Mouse (Mus musculus) adipocyte (in vitro differentiated cells): Measurements from ENCODE around the gene Larp4b.
A peak's percentile ranks its signal among the peaks of the same experiment; 100 is the strongest.

Experiments used
- DNase-seq: peaks from one replicate; pipeline ENCODE4 v3.0.0-alpha.2; 2016; ENCODE audit warnings: low spot score

Larp4b gene

DNA sequence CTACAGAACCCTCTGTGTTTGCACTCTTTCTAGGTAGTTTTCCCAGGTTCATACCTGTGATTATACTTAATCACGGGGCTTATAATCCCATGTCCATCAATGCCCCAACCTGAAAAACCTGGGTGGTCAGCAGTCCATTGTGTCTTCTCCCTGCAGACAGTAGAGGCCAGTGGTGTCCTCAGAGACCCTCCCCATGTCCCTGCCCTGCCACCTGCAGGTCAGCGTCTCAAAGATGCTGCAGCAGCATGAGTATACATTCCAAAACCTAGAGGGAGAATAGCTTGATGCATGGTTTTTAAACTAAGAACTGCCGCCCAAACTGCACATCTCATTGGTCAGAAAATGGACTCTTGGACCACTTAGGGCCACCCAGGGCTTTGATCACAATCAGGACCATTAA lies 85.0 kb downstream of the Larp4b start:
- DNase-seq: no peak

GRCm38 (mm10) chr13:9180221-9180620 lies 86.5 kb downstream of the Larp4b start:
- DNase-seq: no peak

GRCm38 (mm10) chr13:9181106-9181505 lies 87.4 kb downstream of the Larp4b start:
- peak; percentile 17 for DNase-seq

- peak; percentile 88 for DNase-seq
These were observed 88.1 kb downstream of the Larp4b start for GRCm38 (mm10) chr13:9181666-9182264.

GRCm38 (mm10) chr13:9184281-9184680 lies 90.6 kb downstream of the Larp4b start:
- DNase-seq: no peak

- no peak for DNase-seq
These were observed 91.0 kb downstream of the Larp4b start for GRCm38 (mm10) chr13:9184716-9185115.

GRCm38 (mm10) chr13:9187156-9187555 lies 93.5 kb downstream of the Larp4b start:
- DNase-seq: no peak

DNA sequence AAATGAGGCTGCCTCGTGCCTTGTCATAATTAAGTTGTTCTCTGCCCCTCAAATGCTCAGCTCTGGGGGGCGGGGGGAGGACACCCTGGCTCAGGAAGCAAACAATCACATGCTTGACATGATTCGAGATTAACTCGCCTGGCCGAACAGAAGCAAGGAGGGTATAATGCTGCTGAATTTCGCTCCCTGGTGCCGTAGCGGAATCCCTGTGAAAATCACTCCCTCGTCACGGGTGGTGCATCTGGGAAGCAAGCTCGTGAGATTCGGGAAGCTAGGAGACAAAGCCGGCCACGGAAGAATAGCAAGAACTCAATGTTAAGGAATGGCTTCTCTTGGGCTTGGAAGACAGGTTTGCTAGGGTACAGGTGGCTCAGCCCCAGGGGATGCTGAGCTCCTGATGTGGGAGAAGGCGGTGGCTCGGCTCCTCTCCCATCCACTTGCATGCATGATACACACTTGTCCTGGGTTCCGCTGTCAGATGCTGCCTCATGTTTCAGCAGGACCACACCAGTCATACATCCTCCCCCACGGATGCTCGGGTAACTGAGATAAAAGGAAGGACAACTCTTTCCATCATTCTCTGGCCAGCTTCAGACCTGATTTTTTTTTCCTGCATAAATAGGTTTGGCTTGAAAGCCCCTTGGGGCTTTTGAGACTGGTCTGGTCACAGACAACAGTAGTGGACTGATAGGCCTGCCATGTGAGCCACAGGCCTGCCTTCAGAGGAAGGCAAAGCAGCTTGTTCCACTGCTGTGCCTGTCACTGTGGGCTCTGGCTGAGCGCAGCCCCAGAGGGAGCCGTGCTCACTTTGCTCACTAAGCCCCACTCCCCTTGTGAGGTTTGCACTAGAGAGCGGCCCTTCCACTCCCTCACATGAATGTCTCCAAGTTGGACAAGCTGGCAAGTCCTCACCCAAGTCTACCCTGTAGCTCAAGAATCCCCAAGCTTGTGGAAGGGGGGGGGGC lies 94.2 kb downstream of the Larp4b start:
- no peak for DNase-seq

DNA sequence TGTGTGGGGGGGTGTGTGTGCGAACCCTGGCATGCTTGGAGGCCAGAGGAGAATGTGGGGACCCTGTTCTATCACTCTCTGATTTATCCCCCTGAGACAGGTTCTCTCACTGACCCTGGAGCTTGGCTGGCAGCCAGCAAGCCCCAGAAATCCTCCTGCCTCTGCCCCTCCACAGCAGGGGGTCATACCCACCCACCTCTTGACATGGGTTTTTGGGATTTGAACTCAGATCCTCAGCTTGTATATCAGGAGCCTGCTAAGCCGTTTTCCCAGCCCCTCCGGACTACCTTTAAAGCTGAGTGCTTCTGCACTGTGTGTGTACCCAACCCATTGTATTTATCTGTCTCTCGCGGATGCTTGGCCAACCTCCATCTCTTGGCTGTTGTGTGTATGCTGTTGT lies 95.8 kb downstream of the Larp4b start:
- DNase-seq: no peak

- DNase-seq: peak; percentile 81
These were observed 97.8 kb downstream of the Larp4b start for GRCm38 (mm10) chr13:9191172-9192140.

GRCm38 (mm10) chr13:9192797-9193330 lies 99.2 kb downstream of the Larp4b start:
- no peak for DNase-seq

DNA sequence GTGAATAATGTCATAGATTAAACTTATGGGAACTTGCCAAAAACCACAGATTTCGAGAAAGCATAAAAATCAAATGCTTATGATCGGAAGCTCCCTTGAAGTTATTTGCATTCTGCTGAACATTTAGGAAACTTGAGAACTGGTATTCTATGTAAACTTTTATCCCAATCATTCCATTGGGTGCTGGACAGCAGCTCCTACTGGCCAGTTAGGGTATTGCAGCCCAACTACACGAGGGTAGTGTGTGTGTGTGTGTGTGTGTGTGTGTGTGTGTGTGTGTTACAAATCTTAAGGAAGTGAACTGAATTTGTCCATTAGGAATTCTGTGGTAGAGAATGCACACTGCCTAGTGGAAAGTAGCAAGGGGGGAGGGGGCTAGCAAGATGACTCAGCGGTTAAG lies 101.0 kb downstream of the Larp4b start:
- DNase-seq: no peak

- DNase-seq: no peak
These were observed 101.9 kb downstream of the Larp4b start for GRCm38 (mm10) chr13:9195565-9195964.

DNA sequence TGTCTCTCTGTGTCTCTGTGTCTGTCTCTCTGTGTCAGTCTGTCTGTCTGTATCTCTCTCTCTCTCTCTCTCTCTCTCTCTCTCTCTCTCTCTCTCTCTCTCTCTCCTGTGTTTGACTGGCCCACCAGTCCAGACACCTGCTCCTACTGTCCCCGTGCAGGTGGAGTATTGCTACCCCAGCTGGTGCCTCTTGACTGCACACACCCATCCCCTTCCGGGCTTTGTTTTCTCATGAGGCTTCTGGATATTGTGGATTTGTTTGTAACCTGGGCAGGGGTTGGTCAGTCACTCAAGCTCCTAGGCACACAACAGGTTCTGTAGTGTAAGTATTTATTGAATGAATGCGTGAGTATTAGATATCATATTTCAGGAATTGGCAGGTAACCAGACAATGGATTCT lies 104.4 kb downstream of the Larp4b start:
- no peak for DNase-seq

DNA sequence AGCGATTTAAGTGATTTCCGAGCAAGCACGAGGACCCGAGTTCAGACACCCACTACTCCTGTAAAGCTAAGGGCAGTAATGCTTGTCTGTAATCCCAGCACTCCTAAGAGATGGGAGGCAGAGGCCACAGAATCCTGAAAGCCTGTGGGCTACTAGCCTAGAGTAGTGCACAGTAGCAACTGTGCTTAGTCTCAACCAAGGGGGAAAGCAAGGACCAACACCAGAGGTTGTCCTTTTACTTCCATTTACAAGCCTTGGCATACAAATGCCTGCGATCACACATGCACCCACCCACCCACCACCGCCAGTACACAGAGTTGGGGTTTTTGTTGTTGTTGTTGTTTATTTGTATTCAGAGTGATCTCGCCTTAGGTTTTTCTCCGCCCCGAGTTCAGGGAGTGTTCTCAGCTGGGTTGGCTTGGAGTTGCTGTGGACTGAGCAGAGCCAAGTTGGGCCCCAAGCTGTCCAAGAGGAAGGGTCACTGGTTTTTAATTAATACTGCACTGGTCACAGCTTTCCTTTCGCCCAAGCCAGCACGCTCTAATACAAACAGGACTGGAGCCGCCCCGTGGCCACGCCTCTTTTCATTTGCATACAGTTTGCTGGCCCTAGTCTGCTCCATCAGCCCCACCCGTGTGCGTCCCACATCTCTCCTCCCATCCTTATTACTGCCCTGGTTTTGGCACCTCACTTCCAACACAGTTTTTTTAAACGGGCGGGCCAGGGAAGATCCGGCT lies 105.2 kb downstream of the Larp4b start:
- DNase-seq: no peak

DNA sequence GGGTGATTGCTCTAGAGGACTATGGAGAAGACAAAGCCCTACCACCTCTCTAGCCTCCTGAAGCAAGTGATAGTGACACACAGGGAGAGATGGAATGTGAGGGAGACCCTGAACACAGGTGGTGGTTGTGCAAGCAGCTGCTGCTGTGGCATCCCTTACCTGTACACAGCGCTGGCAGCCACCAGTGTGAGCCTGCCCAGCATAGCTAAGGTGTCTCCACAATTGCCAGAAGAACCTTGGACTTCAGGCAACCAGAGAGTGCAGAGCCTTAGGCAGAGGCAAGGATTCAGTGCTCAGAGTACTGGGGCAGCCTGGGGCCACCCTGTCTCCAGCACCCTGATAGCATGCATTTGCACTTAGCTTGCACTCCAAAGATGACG lies 105.8 kb downstream of the Larp4b start:
- DNase-seq: no peak

DNA sequence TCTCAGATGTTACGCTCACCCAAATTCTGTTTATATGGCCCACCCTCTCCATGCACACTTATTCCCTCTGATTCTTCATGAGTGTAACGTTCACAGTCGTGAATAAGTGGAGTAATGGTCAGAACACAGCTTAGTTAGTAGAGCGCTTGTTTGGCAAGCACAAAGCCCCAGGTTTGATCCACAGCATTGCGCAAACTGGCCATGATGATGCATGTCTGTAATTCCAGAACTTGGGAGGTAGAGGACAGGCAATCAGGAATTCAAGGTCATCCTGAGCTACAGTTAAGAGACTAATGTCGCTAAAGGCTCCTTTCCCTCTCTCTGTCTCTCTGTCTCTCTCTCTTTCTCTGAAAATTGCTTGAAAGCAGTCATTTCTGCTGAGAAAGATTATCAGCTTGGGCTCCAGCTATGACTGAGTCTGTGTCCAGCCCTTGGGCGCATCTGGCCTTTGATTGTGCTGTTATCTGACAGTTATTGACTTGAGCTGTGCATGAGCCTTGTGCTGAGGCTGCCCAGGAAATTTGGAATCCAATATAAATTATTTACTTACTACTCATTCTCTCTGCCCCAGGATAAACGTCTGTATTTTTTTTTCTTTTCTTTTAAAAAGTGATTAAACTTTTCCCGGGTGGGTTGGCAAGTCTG lies 129.2 kb downstream of the Larp4b start:
- no peak for DNase-seq
